Mouse (Mus musculus) lung, postnatal 0 days (tissue): ENCODE results near the gene Morc4. TPM values are rescaled to one million over a fixed set of nuclear protein-coding genes. Genes with fewer than 3 reads are reported as not detected.

Experiments
- ATAC-seq: fragments of 200-750 bp; cut with Nextera tagmentation; 2 replicates; pipeline ENCODE4 v1.8.0; 2017; ENCODE audit warnings: moderate library complexity
- DNase-seq: peaks from one replicate; pipeline ENCODE4 v3.0.0-alpha.2; 2016; ENCODE audit warnings: low spot score
- H3K27ac ChIP-seq: fragments of 300-500 bp; sonication (generic); 2 replicates; pipeline ENCODE4 v1.5.1; 2014; ENCODE audit warnings: antibody characterized with exemption, mild to moderate bottlenecking, low read length, mixed read lengths
- H3K27me3 ChIP-seq: fragments of 300-500 bp; sonication (generic); replicated peaks from 2 replicates; pipeline ENCODE4 v1.6.1; 2014; ENCODE audit warnings: low read length, mixed read lengths; ENCODE audit not compliant: insufficient read depth
- H3K36me3 ChIP-seq: fragments of 300-500 bp; sonication (generic); 2 replicates; pipeline ENCODE4 v1.6.1; 2014; ENCODE audit warnings: low read length, mixed read lengths; ENCODE audit not compliant: insufficient read depth
- H3K4me1 ChIP-seq: fragments of 300-500 bp; sonication (generic); 2 replicates; pipeline ENCODE4 v1.6.1; 2014; ENCODE audit warnings: antibody characterized with exemption, low read depth, low read length, mixed read lengths; ENCODE audit not compliant: insufficient read depth
- H3K4me2 ChIP-seq: fragments of 300-500 bp; sonication (generic); replicated peaks from 2 replicates; pipeline ENCODE4 v1.6.1; 2014; ENCODE audit warnings: low read depth, mild to moderate bottlenecking, low read length, moderate library complexity, mixed read lengths
- H3K4me3 ChIP-seq: fragments of 300-500 bp; sonication (generic); 2 replicates; pipeline ENCODE4 v1.5.1; 2014; ENCODE audit warnings: low read depth, low read length
- H3K9ac ChIP-seq: fragments of 300-500 bp; sonication (generic); replicated peaks from 2 replicates; pipeline ENCODE4 v1.6.1; 2014; ENCODE audit warnings: low read depth, mild to moderate bottlenecking
- H3K9me3 ChIP-seq: fragments of 300-500 bp; sonication (generic); 2 replicates; pipeline ENCODE4 v1.6.1; 2016; ENCODE audit warnings: low read length, mixed read lengths
- CTCF ChIP-seq: IDR thresholded peaks from 2 replicates; pipeline ENCODE4 v1.5.1; 2016; ENCODE audit warnings: antibody characterized with exemption, mild to moderate bottlenecking
- EP300 ChIP-seq: IDR thresholded peaks from 2 replicates; pipeline ENCODE4 v1.6.1; 2016; ENCODE audit warnings: antibody characterized with exemption, mild to moderate bottlenecking, control low read depth
- WGBS: fragments of 180-500 bp; shearing (Covaris S2); extraction: QIAGEN DNeasy Blood & Tissue Kit; methylation state at CpG from one replicate; pipeline ENCODE4 v1.1.7; 2014; 5-methylcytosine and 5-hydroxymethylcytosine counted together
- polyA plus RNA-seq: library from polyadenylated mRNA; unstranded; fragments of >200 nt; fragmentation: Nextera tagmentation; extraction: Ambion mirVana; gene quantifications from 2 replicates; pipeline ENCODE4 v1.2.1, GENCODE M21; 2015

The Morc4 gene
- polyA plus RNA-seq, 1 experiment from 2014 or later, result 5.0 TPM

DNA sequence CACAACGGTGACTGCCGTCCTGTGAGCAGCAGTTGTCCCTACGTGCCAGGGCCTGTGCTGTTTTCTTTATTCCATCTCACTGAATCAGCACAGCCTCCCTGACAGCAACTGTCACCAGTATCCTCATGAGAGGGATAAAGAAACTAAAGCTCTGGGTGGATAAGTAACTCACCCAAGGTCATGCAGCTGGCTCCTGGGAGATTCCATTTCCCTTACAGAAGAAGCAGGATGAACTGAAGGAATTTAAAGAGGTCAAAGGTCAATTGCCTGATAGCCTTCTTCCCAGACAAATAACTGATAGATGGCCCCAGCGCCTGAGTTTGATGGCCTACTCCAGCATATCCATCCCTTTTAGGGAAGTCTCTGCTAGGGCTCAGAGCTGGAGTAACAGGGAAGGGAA is 94.1 kb downstream of the Morc4 start:
- H3K27me3 ChIP-seq, result no peaks in the 10 kb centered on the region
- H3K36me3 ChIP-seq, result no peaks in the 10 kb centered on the region
- 67% methylated on average over 4 of the region's 4 CpGs for WGBS
- no peak overlapping the region for H3K27ac ChIP-seq
- TF ChIP-seq EP300 (no peak), CTCF (no peak)
- no peaks in the 10 kb centered on the region for H3K4me1 ChIP-seq
- H3K9ac ChIP-seq, result no peak overlapping the region
- no peak for DNase-seq
- no peaks in the 10 kb centered on the region for H3K9me3 ChIP-seq
- no peak overlapping the region for H3K4me2 ChIP-seq
- H3K4me3 ChIP-seq, result no peak overlapping the region
- no peak for ATAC-seq

DNA sequence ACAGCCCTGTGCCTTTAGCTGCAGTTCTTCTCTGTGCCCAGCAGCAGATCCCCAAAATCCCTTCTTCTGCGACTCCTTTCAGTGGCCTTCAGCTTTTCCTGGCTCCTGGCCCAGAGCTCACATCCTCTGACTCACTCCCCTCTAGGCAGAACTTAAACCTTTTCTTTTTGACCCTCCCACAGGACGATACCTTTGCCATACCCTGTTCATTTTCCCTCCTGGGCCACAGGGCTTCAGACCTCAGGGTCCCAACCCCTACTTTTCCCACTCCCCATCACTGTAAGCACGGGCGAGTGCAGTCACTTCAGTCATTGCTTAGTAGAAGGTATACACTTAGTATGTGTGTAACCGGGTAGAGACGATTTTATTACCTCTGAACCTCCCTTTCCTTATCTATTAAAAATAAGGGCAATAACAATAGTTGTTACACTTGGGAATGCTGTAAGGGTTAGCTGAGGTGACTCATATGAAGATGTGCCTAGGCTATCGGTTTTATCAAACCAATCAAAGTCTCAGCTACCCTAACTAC is 96.3 kb downstream of the Morc4 start:
- no peak overlapping the region for H3K4me3 ChIP-seq
- H3K4me1 ChIP-seq, result no peaks in the 10 kb centered on the region
- H3K9ac ChIP-seq, result no peak overlapping the region
- DNase-seq (peak; percentile 60), ATAC-seq (peak; percentile 55)
- no peaks in the 10 kb centered on the region for H3K9me3 ChIP-seq
- no peak for TF ChIP-seq CTCF
- no peak for TF ChIP-seq EP300
- H3K4me2 ChIP-seq, result no peak overlapping the region
- no peaks in the 10 kb centered on the region for H3K36me3 ChIP-seq
- H3K27me3 ChIP-seq, result no peaks in the 10 kb centered on the region
- 50% methylated on average over 7 of the region's 7 CpGs for WGBS
- no peak overlapping the region for H3K27ac ChIP-seq

DNA sequence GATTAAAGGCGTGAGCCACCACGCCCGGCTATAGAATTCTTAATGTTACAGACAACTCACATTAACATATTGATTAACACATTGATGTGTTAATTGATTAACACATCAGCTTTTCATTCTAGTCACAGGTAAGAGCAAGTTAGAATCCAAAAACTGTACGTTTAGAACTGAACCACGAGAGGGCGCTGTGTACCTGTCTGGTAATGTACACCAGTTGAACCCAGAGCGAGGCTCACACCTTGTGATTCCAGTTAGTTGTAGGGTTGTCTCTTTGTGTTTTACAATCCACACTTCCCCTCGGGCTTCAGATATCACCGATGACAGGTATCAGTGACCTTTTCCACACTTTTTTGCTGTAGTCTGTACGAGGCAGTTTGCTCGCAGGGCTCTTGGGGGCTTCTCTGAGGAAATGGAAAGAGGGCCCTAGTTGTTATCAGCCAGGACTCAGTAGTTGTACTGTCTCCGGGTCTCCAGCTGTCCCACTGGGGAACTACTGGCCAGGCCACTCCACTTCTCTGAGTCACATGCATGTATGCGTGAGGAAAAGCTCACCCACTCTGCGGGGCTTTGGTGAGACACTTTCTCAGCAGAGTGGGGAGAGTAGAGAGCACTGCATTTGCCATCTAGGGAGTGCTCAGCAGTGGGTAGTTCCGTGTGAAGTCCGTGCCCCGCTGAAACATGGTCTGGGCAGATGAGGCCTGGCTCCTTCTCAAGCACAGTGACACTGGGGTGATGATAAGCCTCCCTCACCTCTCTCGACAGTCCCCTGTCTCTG is 97.0 kb downstream of the Morc4 start:
- ATAC-seq (peak; percentile 59), DNase-seq (peak; percentile 75)
- Histone ChIP-seq H3K27me3 (no peaks in the 10 kb centered on the region), H3K36me3 (no peaks in the 10 kb centered on the region), H3K27ac (no peak overlapping the region), H3K4me2 (no peak overlapping the region), H3K4me3 (no peak overlapping the region), H3K9ac (no peak overlapping the region), H3K4me1 (no peaks in the 10 kb centered on the region), H3K9me3 (no peaks in the 10 kb centered on the region)
- no peak for TF ChIP-seq EP300
- TF ChIP-seq CTCF, result peak; percentile 79
- 33% methylated on average over 18 of the region's 18 CpGs for WGBS

Other genes with a start within 250 kb of the Morc4 start
- gene Tbc1d8b, start 186.7 kb downstream of the Morc4 start, polyA plus RNA-seq, result 2.2 and 2.5 TPM in 2 replicates
- gene Gm15013, start 157.2 kb downstream of the Morc4 start, polyA plus RNA-seq, result 0.20 and 0.30 TPM in 2 replicates
- gene Ripply1, start 89.3 kb downstream of the Morc4 start, polyA plus RNA-seq, result not detected in 2 replicates
- 0.86 and 1.3 TPM in 2 replicates for gene Cldn2, start 70.8 kb downstream of the Morc4 start, polyA plus RNA-seq
- 2.6 and 2.9 TPM in 2 replicates for gene Rbm41, start 126.9 kb upstream of the Morc4 start, polyA plus RNA-seq
- gene Nup62cl, start 191.0 kb upstream of the Morc4 start, polyA plus RNA-seq, result 7.9 and 8.7 TPM in 2 replicates
- 0.50 and 0.67 TPM in 2 replicates for gene Pih1h3b, start 191.2 kb upstream of the Morc4 start, polyA plus RNA-seq